8 mouse cellular contexts compared by ENCODE assay signal in genomic region chrX:144688142-144688206, GRCm38 (mm10). TPM values are rescaled to one million over a fixed set of nuclear protein-coding genes. Genes with fewer than 3 reads are reported as not detected.
A peak's percentile ranks its signal among the peaks of the same experiment; 100 is the strongest.
DNase-seq lines count a peak whose midpoint lies in the region; ATAC-seq lines count a peak whose summit lies in the region.
"Had no signal": no experiment of that assay in that cellular context is flagged by ENCODE, and none has a peak within 500 bp of the region (broad histone marks: within the 10 kb centered on the region; RNA-seq: fewer than 3 reads in every experiment).

TSS of gene Trpc5 (minus strand) at chrX:144688180.

- H3K27ac ChIP-seq in lung, embryonic 16.5 days (ENCODE audit: low read length): no peak within 1 kb of the TSS
- no peak within 1 kb of the TSS for H3K27ac ChIP-seq in hindbrain, embryonic 12.5 days
- H3K27ac ChIP-seq in limb, embryonic 13.5 days: no peak within 1 kb of the TSS
- H3K27ac ChIP-seq in stomach, embryonic 15.5 days: no peak within 1 kb of the TSS

- WGBS in lung, embryonic 16.5 days: no CpG with 5 or more reads among the region's 1 CpGs
- WGBS in hindbrain, embryonic 12.5 days: 25% methylated on average over 1 of the region's 1 CpGs
- WGBS in limb, embryonic 13.5 days: 33% methylated on average over 1 of the region's 1 CpGs
- WGBS in stomach, embryonic 15.5 days: 0% methylated on average over 1 of the region's 1 CpGs

- peak within 1 kb of the TSS; percentile 50 for H3K4me3 ChIP-seq in lung, embryonic 16.5 days (ENCODE audit: low read length)
- peak within 1 kb of the TSS; percentile 44 for H3K4me3 ChIP-seq in hindbrain, embryonic 12.5 days
- peak within 1 kb of the TSS; percentile 45 for H3K4me3 ChIP-seq in limb, embryonic 13.5 days
- H3K4me3 ChIP-seq in stomach, embryonic 15.5 days (replicated peaks): peak within 1 kb of the TSS; percentile 43

- peak within 1 kb of the TSS; percentile 72 for H3K4me2 ChIP-seq in lung, embryonic 16.5 days (ENCODE audit: low read depth, low read length)
- H3K4me2 ChIP-seq in hindbrain, embryonic 12.5 days (replicated peaks): peak within 1 kb of the TSS; percentile 67
- H3K4me2 ChIP-seq in limb, embryonic 13.5 days (replicated peaks): peak within 1 kb of the TSS; percentile 66
- H3K4me2 ChIP-seq in stomach, embryonic 15.5 days: peak within 1 kb of the TSS; percentile 64

- H3K27me3 ChIP-seq in lung, embryonic 16.5 days (ENCODE audit: control insufficient read depth, insufficient read depth, low read depth, low read length): peaks cover 16% of the 10 kb centered on the region
- peaks cover 45% of the 10 kb centered on the region for H3K27me3 ChIP-seq in hindbrain, embryonic 12.5 days
- peaks cover 74% of the 10 kb centered on the region for H3K27me3 ChIP-seq in limb, embryonic 13.5 days
- H3K27me3 ChIP-seq in stomach, embryonic 15.5 days (replicated peaks): no peaks in the 10 kb centered on the region

- no peak for DNase-seq in lung, postnatal 14 days
- no peak for DNase-seq in right cerebral cortex, postnatal 25 days
- DNase-seq in cerebellum, adult 11-12 months: no peak
- DNase-seq: thymus, postnatal 25 days had no signal

- H3K4me1 ChIP-seq in lung, embryonic 16.5 days (replicated peaks; ENCODE audit: control insufficient read depth, insufficient read depth, low read length): no peaks in the 10 kb centered on the region
- no peaks in the 10 kb centered on the region for H3K4me1 ChIP-seq in hindbrain, embryonic 12.5 days
- no peaks in the 10 kb centered on the region for H3K4me1 ChIP-seq in limb, embryonic 13.5 days
- no peaks in the 10 kb centered on the region for H3K4me1 ChIP-seq in stomach, embryonic 15.5 days

- ATAC-seq in lung, embryonic 16.5 days (ENCODE audit: low read depth): no peak
- ATAC-seq in hindbrain, embryonic 12.5 days (ENCODE audit: low FRiP score): no peak
- ATAC-seq in limb, embryonic 13.5 days (ENCODE audit: low FRiP score, low read depth): no peak
- no peak for ATAC-seq in stomach, embryonic 15.5 days (ENCODE audit: insufficient read depth, low FRiP score, low read depth)

- H3K9me3 ChIP-seq in lung, embryonic 16.5 days (ENCODE audit: control insufficient read depth, low read length): no peaks in the 10 kb centered on the region
- no peaks in the 10 kb centered on the region for H3K9me3 ChIP-seq in hindbrain, embryonic 12.5 days (replicated peaks)
- no peaks in the 10 kb centered on the region for H3K9me3 ChIP-seq in limb, embryonic 13.5 days
- no peaks in the 10 kb centered on the region for H3K9me3 ChIP-seq in stomach, embryonic 15.5 days

- no peaks in the 10 kb centered on the region for H3K36me3 ChIP-seq in lung, embryonic 16.5 days (ENCODE audit: control insufficient read depth, insufficient read depth, low read length)
- H3K36me3 ChIP-seq in hindbrain, embryonic 12.5 days: no peaks in the 10 kb centered on the region
- no peaks in the 10 kb centered on the region for H3K36me3 ChIP-seq in limb, embryonic 13.5 days
- H3K36me3 ChIP-seq in stomach, embryonic 15.5 days: no peaks in the 10 kb centered on the region

- H3K9ac ChIP-seq in lung, embryonic 16.5 days (ENCODE audit: low read length): peak within 1 kb of the TSS; percentile 39
- peak within 1 kb of the TSS; percentile 57 for H3K9ac ChIP-seq in hindbrain, embryonic 12.5 days
- H3K9ac ChIP-seq in limb, embryonic 13.5 days: peak within 1 kb of the TSS; percentile 50
- H3K9ac ChIP-seq in stomach, embryonic 15.5 days: peak within 1 kb of the TSS; percentile 9; the same call in 1 of the 2 replicates

RNA-seq across cellular contexts. Expression of gene Trpc5, which starts in this region (rescaled TPM):
- polyA plus RNA-seq in lung, embryonic 16.5 days (2015; fragmentation: Nextera tagmentation; extraction: Ambion mirVana): 0.08 TPM in 1 of 2 replicates, not detected in the other
- polyA plus RNA-seq in hindbrain, embryonic 12.5 days (2016; fragmentation: Nextera tagmentation; extraction: Ambion mirVana): 0.48 and 0.56 TPM in 2 replicates
- 0.33 and 0.51 TPM in 2 replicates for polyA plus RNA-seq in limb, embryonic 13.5 days (2015; fragmentation: Nextera tagmentation; extraction: Ambion mirVana)
- polyA plus RNA-seq in stomach, embryonic 15.5 days (2015; fragmentation: Nextera tagmentation; extraction: Ambion mirVana): 0.36 and 0.50 TPM in 2 replicates
